Mouse (Mus musculus) MEL (cell line): ENCODE results near the gene Dhrs9.

Experiments used
- CHD1 ChIP-seq: IDR thresholded peaks from 2 replicates; pipeline ENCODE4 v1.6.1; 2012; ENCODE audit warnings: low read depth, mild to moderate bottlenecking, inconsistent platforms, low read length, improper control_type of control experiment
- CTCF ChIP-seq, 3 experiments: IDR thresholded peaks in 2 of 3; conservative IDR thresholded peaks in 1 of 3; 2 replicates each; pipeline ENCODE4 v1.5.1; 2011 to 2012; ENCODE audit warnings: low read length in 3 of 3, low read depth in 2 of 3, mild to moderate bottlenecking in 2 of 3, improper control_type of control experiment in 1 of 3, inconsistent platforms in 1 of 3, mixed read lengths in 1 of 3, moderate library complexity in 1 of 3; ENCODE audit not compliant: control insufficient read depth in 1 of 3, insufficient read depth in 1 of 3, poor library complexity in 1 of 3, severe bottlenecking in 1 of 3
- NRF1 ChIP-seq: IDR thresholded peaks from 2 replicates; pipeline ENCODE4 v1.6.1; 2014; ENCODE audit warnings: low read depth, mild to moderate bottlenecking, inconsistent platforms, low read length, improper control_type of control experiment, moderate library complexity; ENCODE audit not compliant: poor library complexity, insufficient read depth, severe bottlenecking
- POLR2A ChIP-seq, 2 experiments: IDR thresholded peaks; 2 replicates each; pipeline ENCODE4 v1.6.1; 2011 to 2012; ENCODE audit warnings: low read length in 2 of 2, mild to moderate bottlenecking in 2 of 2, control low read depth in 1 of 2, improper control_type of control experiment in 1 of 2, low read depth in 1 of 2, moderate library complexity in 1 of 2; ENCODE audit not compliant: control insufficient read depth in 1 of 2, insufficient read depth in 1 of 2, poor library complexity in 1 of 2

DNA sequence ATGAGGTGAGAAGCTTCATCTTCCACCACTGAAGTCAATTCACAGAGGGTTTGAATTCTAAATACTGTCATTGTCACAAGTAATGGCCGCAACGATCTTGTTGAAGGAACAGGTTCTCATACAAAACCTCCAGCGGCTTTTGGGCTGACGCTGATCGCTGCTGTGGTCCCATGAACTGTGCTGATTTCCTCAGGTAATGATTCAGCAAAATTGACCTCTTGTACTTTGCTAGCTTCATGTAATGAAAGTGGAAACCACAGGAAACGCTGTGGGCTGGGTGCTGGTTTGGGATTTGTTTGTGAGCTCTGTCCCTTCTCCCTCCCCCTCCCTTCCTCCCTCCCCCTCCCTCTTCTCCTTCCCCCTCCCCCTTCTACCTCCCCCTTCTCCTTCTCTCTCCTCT is 34.8 kb downstream of the Dhrs9 start:
- TF ChIP-seq POLR2A (IDR thresholded peaks at IDR 0.05; ENCODE audit: control insufficient read depth in 1 of 2, insufficient read depth in 1 of 2, low read depth in 1 of 2, low read length in 2 of 2, poor library complexity in 1 of 2) (no peak), NRF1 (no peak), CHD1 (no peak), CTCF (IDR thresholded peaks at IDR 0.05 in 2 of 3, conservative IDR thresholded peaks at IDR 0.05 in 1 of 3; ENCODE audit: control insufficient read depth in 1 of 3, insufficient read depth in 1 of 3, low read depth in 2 of 3, low read length in 3 of 3, poor library complexity in 1 of 3, severe bottlenecking in 1 of 3) (no peak)
